Mouse (Mus musculus) myocyte (in vitro differentiated cells): ENCODE data around the gene Fbxo4. TPM values are rescaled to one million over a fixed set of nuclear protein-coding genes. Genes with fewer than 3 reads are reported as not detected.

Experiments used
- H3K27me3 ChIP-seq: one replicate; pipeline ENCODE4 v1.6.1; 2011; ENCODE audit not compliant: control insufficient read depth, insufficient read depth, insufficient read length
- H3K36me3 ChIP-seq: one replicate; pipeline ENCODE4 v1.6.1; 2011; ENCODE audit not compliant: control insufficient read depth, insufficient read depth
- H3K4me2 ChIP-seq: one replicate; pipeline ENCODE4 v1.6.1; 2011; ENCODE audit warnings: low read depth, control low read depth
- H3K4me3 ChIP-seq: one replicate; pipeline ENCODE4 v1.5.1; 2011; ENCODE audit warnings: mild to moderate bottlenecking, control low read depth, moderate library complexity
- H3K79me2 ChIP-seq: one replicate; pipeline ENCODE4 v1.6.1; 2011; ENCODE audit not compliant: control insufficient read depth, insufficient read depth
- H3ac ChIP-seq: one replicate; pipeline ENCODE4 v1.6.1; 2011; ENCODE audit not compliant: control insufficient read depth, insufficient read length
- CEBPB ChIP-seq: IDR thresholded peaks from 2 replicates; pipeline ENCODE4 v1.6.1; 2011; ENCODE audit warnings: mild to moderate bottlenecking, moderate library complexity; ENCODE audit not compliant: poor library complexity, insufficient read depth, severe bottlenecking
- E2F4 ChIP-seq: IDR thresholded peaks from one replicate; pipeline ENCODE4 v1.6.1; 2011; ENCODE audit warnings: mild to moderate bottlenecking, control low read depth, moderate library complexity; ENCODE audit not compliant: insufficient read depth
- MAX ChIP-seq: IDR thresholded peaks from one replicate; pipeline ENCODE4 v1.6.1; 2011; ENCODE audit warnings: low read depth, mild to moderate bottlenecking, control low read depth
- MYOD1 ChIP-seq, 3 experiments: IDR thresholded peaks; one replicate each; pipeline ENCODE4 v1.6.1; 2011; ENCODE audit warnings: control low read depth in 2 of 3, low read depth in 2 of 3, mild to moderate bottlenecking in 2 of 3, moderate library complexity in 1 of 3; ENCODE audit not compliant: insufficient read length in 2 of 3, control insufficient read depth in 1 of 3
- MYOG ChIP-seq, 3 experiments: IDR thresholded peaks; one replicate each; pipeline ENCODE4 v1.6.1; 2011; ENCODE audit warnings: control low read depth in 2 of 3, low read depth in 2 of 3, mild to moderate bottlenecking in 2 of 3; ENCODE audit not compliant: insufficient read length in 2 of 3, control insufficient read depth in 1 of 3, insufficient read depth in 1 of 3
- POLR2A ChIP-seq: IDR thresholded peaks from one replicate; pipeline ENCODE4 v1.6.1; 2011; ENCODE audit warnings: low read depth, mild to moderate bottlenecking, control low read depth, moderate library complexity; ENCODE audit not compliant: insufficient read length
- POLR2AphosphoS2 ChIP-seq: IDR thresholded peaks from one replicate; pipeline ENCODE4 v1.6.1; 2011; ENCODE audit warnings: low read depth, control low read depth; ENCODE audit not compliant: insufficient read length
- REST ChIP-seq: IDR thresholded peaks from one replicate; pipeline ENCODE4 v1.6.1; 2011; ENCODE audit warnings: mild to moderate bottlenecking, control low read depth, moderate library complexity; ENCODE audit not compliant: insufficient read depth, insufficient read length
- SRF ChIP-seq: IDR thresholded peaks from one replicate; pipeline ENCODE4 v1.6.1; 2011; ENCODE audit warnings: low read depth; ENCODE audit not compliant: control insufficient read depth, insufficient read length
- TCF12 ChIP-seq: IDR thresholded peaks from one replicate; pipeline ENCODE4 v1.6.1; 2011; ENCODE audit warnings: mild to moderate bottlenecking, control low read depth; ENCODE audit not compliant: poor library complexity, insufficient read depth, severe bottlenecking
- TCF3 ChIP-seq: IDR thresholded peaks from one replicate; pipeline ENCODE4 v1.6.1; 2011; ENCODE audit warnings: low read depth, control low read depth; ENCODE audit not compliant: insufficient read length
- USF1 ChIP-seq: IDR thresholded peaks from one replicate; pipeline ENCODE4 v1.6.1; 2011; ENCODE audit warnings: low read depth, mild to moderate bottlenecking, control low read depth, moderate library complexity
- polyA plus RNA-seq: library from polyadenylated mRNA; unstranded; fragments of >200 nt; fragmentation: generic; extraction: Trizol; gene quantifications from one replicate; pipeline ENCODE4 v1.2.1, GENCODE M21; 2012; ENCODE audit warnings: missing spikeins

The Fbxo4 gene
- polyA plus RNA-seq, 1 experiment: 14.4 TPM

GRCm38 (mm10) chr15:3987981-3988380, 8.6 kb upstream of the Fbxo4 start:
- Histone ChIP-seq H3ac (no peak overlapping the region), H3K79me2 (no peaks in the 10 kb centered on the region), H3K36me3 (peaks cover 74% of the 10 kb centered on the region), H3K4me3 (no peak overlapping the region), H3K27me3 (no peaks in the 10 kb centered on the region), H3K4me2 (no peak overlapping the region)
- TF ChIP-seq SRF (no peak), POLR2A (no peak), CEBPB (no peak), MYOG (IDR thresholded peaks at IDR 0.05; ENCODE audit: control insufficient read depth in 1 of 3, insufficient read depth in 1 of 3, insufficient read length in 2 of 3, low read depth in 2 of 3) (no peak), POLR2AphosphoS2 (no peak), REST (no peak), MAX (no peak), TCF12 (no peak), TCF3 (no peak), E2F4 (no peak), USF1 (no peak), MYOD1 (IDR thresholded peaks at IDR 0.05; ENCODE audit: control insufficient read depth in 1 of 3, insufficient read length in 2 of 3, low read depth in 2 of 3) (no peak)

- no peak overlapping the region for H3K4me2 ChIP-seq
- no peak overlapping the region for H3ac ChIP-seq
- no peak overlapping the region for H3K4me3 ChIP-seq
- no peaks in the 10 kb centered on the region for H3K27me3 ChIP-seq
- peaks cover 68% of the 10 kb centered on the region for H3K36me3 ChIP-seq
- H3K79me2 ChIP-seq: no peaks in the 10 kb centered on the region
- TF ChIP-seq MYOG (IDR thresholded peaks at IDR 0.05; ENCODE audit: control insufficient read depth in 1 of 3, insufficient read depth in 1 of 3, insufficient read length in 2 of 3, low read depth in 2 of 3): no peak
- no peak for TF ChIP-seq USF1
- no peak for TF ChIP-seq SRF
- no peak for TF ChIP-seq TCF12
- TF ChIP-seq CEBPB: no peak
- TF ChIP-seq E2F4: no peak
- TF ChIP-seq MYOD1 (IDR thresholded peaks at IDR 0.05; ENCODE audit: control insufficient read depth in 1 of 3, insufficient read length in 2 of 3, low read depth in 2 of 3): no peak
- no peak for TF ChIP-seq REST
- TF ChIP-seq TCF3: no peak
- no peak for TF ChIP-seq POLR2AphosphoS2
- TF ChIP-seq MAX: no peak
- no peak for TF ChIP-seq POLR2A
These were observed 5.5 kb upstream of the Fbxo4 start for GRCm38 (mm10) chr15:3984876-3985275.

GRCm38 (mm10) chr15:3982732-3983131, 3.4 kb upstream of the Fbxo4 start:
- Histone ChIP-seq H3ac (no peak overlapping the region), H3K4me3 (no peak overlapping the region), H3K27me3 (no peaks in the 10 kb centered on the region), H3K79me2 (no peaks in the 10 kb centered on the region), H3K36me3 (peaks cover 51% of the 10 kb centered on the region), H3K4me2 (no peak overlapping the region)
- TF ChIP-seq MYOG (IDR thresholded peaks at IDR 0.05; ENCODE audit: control insufficient read depth in 1 of 3, insufficient read depth in 1 of 3, insufficient read length in 2 of 3, low read depth in 2 of 3): no peak
- no peak for TF ChIP-seq MYOD1 (IDR thresholded peaks at IDR 0.05; ENCODE audit: control insufficient read depth in 1 of 3, insufficient read length in 2 of 3, low read depth in 2 of 3)

- Histone ChIP-seq H3K4me3 (peak overlapping the region; percentile 27), H3K4me2 (peak overlapping the region; percentile 68), H3K36me3 (peaks cover 33% of the 10 kb centered on the region), H3ac (peak overlapping the region; percentile 24), H3K27me3 (no peaks in the 10 kb centered on the region), H3K79me2 (no peaks in the 10 kb centered on the region)
- no peak for TF ChIP-seq TCF12
- TF ChIP-seq POLR2A: no peak
- TF ChIP-seq MAX: no peak
- no peak for TF ChIP-seq MYOD1 (IDR thresholded peaks at IDR 0.05; ENCODE audit: control insufficient read depth in 1 of 3, insufficient read length in 2 of 3, low read depth in 2 of 3)
- TF ChIP-seq REST: no peak
- TF ChIP-seq E2F4: no peak
- TF ChIP-seq MYOG (IDR thresholded peaks at IDR 0.05; ENCODE audit: control insufficient read depth in 1 of 3, insufficient read depth in 1 of 3, insufficient read length in 2 of 3, low read depth in 2 of 3): no peak
- no peak for TF ChIP-seq SRF
- TF ChIP-seq TCF3: no peak
- TF ChIP-seq CEBPB: no peak
- no peak for TF ChIP-seq USF1
- no peak for TF ChIP-seq POLR2AphosphoS2
These were observed 498 bp upstream of the Fbxo4 start for GRCm38 (mm10) chr15:3979871-3980270.

GRCm38 (mm10) chr15:3978279-3978678, 1.1 kb downstream of the Fbxo4 start:
- peak overlapping the region; percentile 27 for H3K4me3 ChIP-seq

More at GRCm38 (mm10) chr15:3978279-3978678, 1.1 kb downstream of the Fbxo4 start:
- no peak for TF ChIP-seq REST
- no peak for TF ChIP-seq POLR2AphosphoS2
- no peak for TF ChIP-seq USF1
- TF ChIP-seq POLR2A: no peak
- TF ChIP-seq TCF12: no peak
- TF ChIP-seq MAX: no peak
- TF ChIP-seq E2F4: no peak
- H3K36me3 ChIP-seq: peaks cover 17% of the 10 kb centered on the region
- peak overlapping the region; percentile 68 for H3K4me2 ChIP-seq
- no peaks in the 10 kb centered on the region for H3K79me2 ChIP-seq
- no peaks in the 10 kb centered on the region for H3K27me3 ChIP-seq
- peak overlapping the region; percentile 24 for H3ac ChIP-seq
